Mouse (Mus musculus) thymus, adult 2 months (tissue): Measurements from ENCODE around the gene Sppl2b. TPM values are rescaled to one million over a fixed set of nuclear protein-coding genes. Genes with fewer than 3 reads are reported as not detected.

ENCODE experiments used
- DNase-seq: peaks from one replicate; pipeline ENCODE4 v3.0.0; 2021
- H3K27ac ChIP-seq: fragments of 200-500 bp; 2 replicates; pipeline ENCODE4 v1.5.1; 2012; ENCODE audit warnings: low read length, control low read depth; ENCODE audit not compliant: control insufficient read depth, insufficient read depth
- H3K27me3 ChIP-seq: fragments of 200-500 bp; 2 replicates; pipeline ENCODE4 v1.6.1; 2012; ENCODE audit warnings: mild to moderate bottlenecking, low read length, moderate library complexity, mixed read lengths; ENCODE audit not compliant: control insufficient read depth, insufficient read depth
- H3K36me3 ChIP-seq: fragments of 200-500 bp; 2 replicates; pipeline ENCODE4 v1.6.1; 2012; ENCODE audit warnings: mild to moderate bottlenecking, low read length, moderate library complexity; ENCODE audit not compliant: control insufficient read depth, insufficient read depth
- H3K4me1 ChIP-seq: fragments of 200-500 bp; replicated peaks from 2 replicates; pipeline ENCODE4 v1.6.1; 2012; ENCODE audit warnings: low read length; ENCODE audit not compliant: control insufficient read depth, insufficient read depth
- H3K4me3 ChIP-seq: fragments of 200-500 bp; 2 replicates; pipeline ENCODE4 v1.5.1; 2012; ENCODE audit warnings: mild to moderate bottlenecking, low read length, control low read depth, moderate library complexity; ENCODE audit not compliant: control insufficient read depth, insufficient read depth
- CTCF ChIP-seq: fragments of 200-500 bp; IDR thresholded peaks from 2 replicates; pipeline ENCODE4 v1.5.1; 2012; ENCODE audit warnings: mild to moderate bottlenecking, control low read depth, low read length, moderate library complexity, borderline replicate concordance; ENCODE audit not compliant: control insufficient read depth, poor library complexity, insufficient read depth; ENCODE audit errors: extremely low read depth
- POLR2A ChIP-seq: fragments of 200-500 bp; IDR thresholded peaks from 2 replicates; pipeline ENCODE4 v1.6.1; 2012; ENCODE audit warnings: mild to moderate bottlenecking, low read length, control low read depth, moderate library complexity; ENCODE audit not compliant: control insufficient read depth, poor library complexity, insufficient read depth; ENCODE audit errors: extremely low read depth
- WGBS: fragments of 180-500 bp; shearing (Covaris S2); methylation state at CpG from one replicate; pipeline ENCODE4 v1.1.7; 2018; 5-methylcytosine and 5-hydroxymethylcytosine counted together
- polyA plus RNA-seq: library from polyadenylated mRNA; depleted of rRNA; stranded (reverse); fragments of >200 nt; gene quantifications from 2 replicates; pipeline ENCODE4 v1.2.3, GENCODE M21; 2012; rRNA removed

Sppl2b gene
- polyA plus RNA-seq, 1 experiment = 167 TPM

GRCm38 (mm10) chr10:80914253-80914656, 59.2 kb downstream of the Sppl2b start:
- no peaks in the 10 kb centered on the region for H3K36me3 ChIP-seq
- peak; percentile 52 for DNase-seq
- H3K27me3 ChIP-seq = no peaks in the 10 kb centered on the region
- 0 out of 2 replicates have a peak overlapping the region, but pooled peaks have one; percentile 9 for H3K27ac ChIP-seq
- WGBS = 39% methylated on average over 5 of the region's 5 CpGs
- H3K4me1 ChIP-seq = peaks cover 31% of the 10 kb centered on the region
- no peak overlapping the region for H3K4me3 ChIP-seq
- TF ChIP-seq CTCF (no peak), POLR2A (no peak)

- no peak overlapping the region for H3K27ac ChIP-seq
- H3K36me3 ChIP-seq = no peaks in the 10 kb centered on the region
Observed at GRCm38 (mm10) chr10:80915260-80915659, 60.2 kb downstream of the Sppl2b start.

GRCm38 (mm10) chr10:80915736-80916135, 60.7 kb downstream of the Sppl2b start:
- TF ChIP-seq CTCF = no peak
- TF ChIP-seq POLR2A = no peak
- 99% methylated on average over 4 of the region's 4 CpGs for WGBS
- Histone ChIP-seq H3K4me3 (no peak overlapping the region), H3K27ac (no peak overlapping the region), H3K36me3 (no peaks in the 10 kb centered on the region), H3K27me3 (no peaks in the 10 kb centered on the region), H3K4me1 (peaks cover 31% of the 10 kb centered on the region)
- DNase-seq = no peak

More at GRCm38 (mm10) chr10:80915260-80915659, 60.2 kb downstream of the Sppl2b start:
- peaks cover 31% of the 10 kb centered on the region for H3K4me1 ChIP-seq
- DNase-seq = no peak
- 89% methylated on average over 2 of the region's 2 CpGs for WGBS
- TF ChIP-seq CTCF = no peak
- TF ChIP-seq POLR2A = no peak
- H3K4me3 ChIP-seq = no peak overlapping the region
- H3K27me3 ChIP-seq = no peaks in the 10 kb centered on the region

GRCm38 (mm10) chr10:80917336-80917778, 62.3 kb downstream of the Sppl2b start:
- H3K36me3 ChIP-seq = no peaks in the 10 kb centered on the region
- peaks cover 38% of the 10 kb centered on the region for H3K4me1 ChIP-seq
- H3K27me3 ChIP-seq = no peaks in the 10 kb centered on the region
- no peak for DNase-seq
- no peak for TF ChIP-seq POLR2A
- no peak for TF ChIP-seq CTCF
- WGBS = 7% methylated on average over 15 of the region's 15 CpGs
- H3K27ac ChIP-seq = no peak overlapping the region
- peak overlapping the region; percentile 88 for H3K4me3 ChIP-seq

GRCm38 (mm10) chr10:80917779-80918434, 62.8 kb downstream of the Sppl2b start, which contains the start of gene Lmnb2:
Lmnb2 (minus strand) TSS chr10:80918245.
- WGBS = under 1% methylated on average over 57 of the region's 61 CpGs
- no peaks in the 10 kb centered on the region for H3K27me3 ChIP-seq
- peaks cover 43% of the 10 kb centered on the region for H3K4me1 ChIP-seq
- no peak for TF ChIP-seq CTCF
- TF ChIP-seq POLR2A = peak; percentile 41; the same call in 1 of the 2 replicates
- H3K4me3 ChIP-seq = peak within 1 kb of the TSS; percentile 88
- peak; percentile 65 for DNase-seq
- H3K27ac ChIP-seq = no peak within 1 kb of the TSS
- H3K36me3 ChIP-seq = no peaks in the 10 kb centered on the region

Other genes with a start within 250 kb of the Sppl2b start
- 7.5 and 8.1 TPM in 2 replicates for gene Gm49322, start 249.3 kb upstream of the Sppl2b start, polyA plus RNA-seq
- gene Csnk1g2, start 232.4 kb upstream of the Sppl2b start, polyA plus RNA-seq = 492 and 499 TPM in 2 replicates
- 94.7 and 103 TPM in 2 replicates for gene Btbd2, start 198.2 kb upstream of the Sppl2b start, polyA plus RNA-seq
- gene Mknk2, start 177.2 kb upstream of the Sppl2b start, polyA plus RNA-seq = 606 and 621 TPM in 2 replicates
- 252 and 261 TPM in 2 replicates for gene Mob3a, start 153.3 kb upstream of the Sppl2b start, polyA plus RNA-seq
- gene Izumo4, start 153.1 kb upstream of the Sppl2b start, polyA plus RNA-seq = 56.4 and 66.9 TPM in 2 replicates
- gene Ap3d1, start 113.0 kb upstream of the Sppl2b start, polyA plus RNA-seq = 182 and 195 TPM in 2 replicates
- gene Dot1l, start 100.1 kb upstream of the Sppl2b start, polyA plus RNA-seq = 121 and 155 TPM in 2 replicates
- 94.6 and 119 TPM in 2 replicates for gene Sf3a2, start 57.1 kb upstream of the Sppl2b start, polyA plus RNA-seq
- gene Plekhj1, start 56.6 kb upstream of the Sppl2b start, polyA plus RNA-seq = 142 and 153 TPM in 2 replicates
- 6.3 and 8.8 TPM in 2 replicates for gene Amh, start 50.0 kb upstream of the Sppl2b start, polyA plus RNA-seq
- gene Jsrp1, start 41.8 kb upstream of the Sppl2b start, polyA plus RNA-seq = 0.24 TPM in 1 of 2 replicates, not detected in the other
- gene Oaz1, start 28.6 kb upstream of the Sppl2b start, polyA plus RNA-seq = 1,706 and 1,988 TPM in 2 replicates
- gene Lingo3, start 11.2 kb upstream of the Sppl2b start, polyA plus RNA-seq = 0.10 and 1.0 TPM in 2 replicates
- 187 and 242 TPM in 2 replicates for gene Lsm7, start 66 bp upstream of the Sppl2b start, polyA plus RNA-seq
- gene Tmprss9, start 16.6 kb downstream of the Sppl2b start, polyA plus RNA-seq = 0.23 and 0.28 TPM in 2 replicates
- gene Timm13, start 45.7 kb downstream of the Sppl2b start, polyA plus RNA-seq = 227 and 310 TPM in 2 replicates
- 44.2 and 52.7 TPM in 2 replicates for gene Lmnb2, start 63.0 kb downstream of the Sppl2b start, polyA plus RNA-seq
- gene Gadd45b, start 74.8 kb downstream of the Sppl2b start, polyA plus RNA-seq = 36.2 and 53.2 TPM in 2 replicates
- 0.63 and 0.80 TPM in 2 replicates for gene Gng7, start 159.7 kb downstream of the Sppl2b start, polyA plus RNA-seq
- gene Diras1, start 170.4 kb downstream of the Sppl2b start, polyA plus RNA-seq = 0.05 and 0.13 TPM in 2 replicates
- gene Slc39a3, start 182.2 kb downstream of the Sppl2b start, polyA plus RNA-seq = 52.7 and 57.6 TPM in 2 replicates
- 265 and 279 TPM in 2 replicates for gene Sgta, start 204.9 kb downstream of the Sppl2b start, polyA plus RNA-seq
- 30.7 and 35.7 TPM in 2 replicates for gene Thop1, start 214.8 kb downstream of the Sppl2b start, polyA plus RNA-seq
- gene Creb3l3, start 243.6 kb downstream of the Sppl2b start, polyA plus RNA-seq = 0.39 and 1.0 TPM in 2 replicates